Mouse (Mus musculus) neutrophil, adult 65 days (primary cell): ENCODE measurements around the gene Prap1. TPM values are rescaled to one million over a fixed set of nuclear protein-coding genes. Genes with fewer than 3 reads are reported as not detected.

Experiments used
- total RNA-seq: library from RNA; stranded (reverse); gene quantifications from 2 replicates; pipeline ENCODE4 v1.2.4, GENCODE M21; 2023

The Prap1 gene
- total RNA-seq = not detected in 2 replicates

GRCm38 (mm10) chr7:140092924-140093528, at the start of gene Prap1:
TSS of gene Prap1 (plus strand) at chr7:140093395.

GRCm38 (mm10) chr7:140048361-140049114, 44.7 kb upstream of the Prap1 start, which contains the start of gene Msx3:
TSS of gene Msx3 (minus strand) at chr7:140049089.

GRCm38 (mm10) chr7:140082242-140082678, 10.9 kb upstream of the Prap1 start, which contains the start of gene Caly:
TSS of gene Caly (minus strand) at chr7:140082548.

GRCm38 (mm10) chr7:140101993-140102860, 9.0 kb downstream of the Prap1 start, which contains the start of gene Fuom:
TSS of gene Fuom (minus strand) at chr7:140102441.

GRCm38 (mm10) chr7:140115583-140116328, 22.6 kb downstream of the Prap1 start, which contains the start of gene Paox:
TSS of gene Paox (plus strand) at chr7:140115799.

GRCm38 (mm10) chr7:140116329-140117054, 23.3 kb downstream of the Prap1 start, which contains the start of gene Echs1:
TSS of gene Echs1 (minus strand) at chr7:140116476.

GRCm38 (mm10) chr7:140137135-140138020, 44.2 kb downstream of the Prap1 start, which contains the start of gene Mtg1:
TSS of gene Mtg1 (plus strand) at chr7:140137564.

Other genes starting within 250 kb of the Prap1 start
- not detected in 2 replicates for gene Kndc1, start 198.7 kb upstream of the Prap1 start, total RNA-seq
- not detected in 2 replicates for gene Utf1, start 149.6 kb upstream of the Prap1 start, total RNA-seq
- 3.3 and 3.9 TPM in 2 replicates for gene 6430531B16Rik, start 114.6 kb upstream of the Prap1 start, total RNA-seq
- gene Adam8, start 100.8 kb upstream of the Prap1 start, total RNA-seq = 1,061 and 1,613 TPM in 2 replicates
- gene Zfp511, start 57.0 kb upstream of the Prap1 start, total RNA-seq = 11.3 and 18.2 TPM in 2 replicates
- gene Tubgcp2, start 56.7 kb upstream of the Prap1 start, total RNA-seq = 22.2 and 22.9 TPM in 2 replicates
- gene Msx3, start 44.3 kb upstream of the Prap1 start, total RNA-seq = not detected in 2 replicates
- gene Caly, start 10.8 kb upstream of the Prap1 start, total RNA-seq = not detected in 2 replicates
- 6.7 and 8.2 TPM in 2 replicates for gene Fuom, start 9.0 kb downstream of the Prap1 start, total RNA-seq
- gene Paox, start 22.4 kb downstream of the Prap1 start, total RNA-seq = 3.9 and 9.7 TPM in 2 replicates
- 27.9 and 31.7 TPM in 2 replicates for gene Echs1, start 23.1 kb downstream of the Prap1 start, total RNA-seq
- gene Mtg1, start 44.2 kb downstream of the Prap1 start, total RNA-seq = 4.7 and 5.0 TPM in 2 replicates
- not detected in 2 replicates for gene Sprn, start 61.5 kb downstream of the Prap1 start, total RNA-seq
- gene Olfr522, start 71.4 kb downstream of the Prap1 start, total RNA-seq = not detected in 2 replicates
- not detected in 2 replicates for gene Olfr523, start 79.8 kb downstream of the Prap1 start, total RNA-seq
- not detected in 2 replicates for gene Olfr524, start 112.6 kb downstream of the Prap1 start, total RNA-seq
- gene Cd163l1, start 124.9 kb downstream of the Prap1 start, total RNA-seq = not detected in 2 replicates
- gene 5830411N06Rik, start 153.9 kb downstream of the Prap1 start, total RNA-seq = not detected in 2 replicates
- not detected in 2 replicates for gene Olfr525, start 227.5 kb downstream of the Prap1 start, total RNA-seq
- gene Olfr527, start 240.6 kb downstream of the Prap1 start, total RNA-seq = not detected in 2 replicates